Mouse (Mus musculus): Measurements from ENCODE around the gene Rab11fip4.

Gene Rab11fip4

GRCm38 (mm10) chr11:79654407-79654831 is 63.4 kb downstream of the Rab11fip4 start:
- DNase-seq (ENCODE audit: low spot score): no peak

GRCm38 (mm10) chr11:79655592-79655991 is 64.6 kb downstream of the Rab11fip4 start:
- DNase-seq (ENCODE audit: low spot score): no peak

DNA sequence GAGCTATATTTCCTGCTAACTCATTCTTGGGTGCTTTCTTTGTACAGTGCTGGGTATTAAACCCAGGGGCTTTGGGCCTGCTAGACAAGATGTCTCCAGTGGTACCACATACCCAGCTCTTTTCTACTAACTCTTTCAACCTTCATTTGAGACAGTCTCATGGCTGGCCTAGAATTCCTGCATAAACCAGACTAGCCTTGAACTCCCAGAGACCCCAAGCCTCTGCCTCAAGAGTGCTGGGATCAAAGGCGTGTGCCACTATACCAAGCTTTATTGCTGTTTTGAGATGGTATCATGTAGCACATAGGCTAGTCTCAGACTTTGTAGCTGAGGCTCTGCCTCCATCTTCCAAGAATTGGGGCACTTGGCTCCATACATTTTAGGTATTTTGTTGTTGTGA is 65.5 kb downstream of the Rab11fip4 start:
- no peak for DNase-seq (ENCODE audit: low spot score)

DNA sequence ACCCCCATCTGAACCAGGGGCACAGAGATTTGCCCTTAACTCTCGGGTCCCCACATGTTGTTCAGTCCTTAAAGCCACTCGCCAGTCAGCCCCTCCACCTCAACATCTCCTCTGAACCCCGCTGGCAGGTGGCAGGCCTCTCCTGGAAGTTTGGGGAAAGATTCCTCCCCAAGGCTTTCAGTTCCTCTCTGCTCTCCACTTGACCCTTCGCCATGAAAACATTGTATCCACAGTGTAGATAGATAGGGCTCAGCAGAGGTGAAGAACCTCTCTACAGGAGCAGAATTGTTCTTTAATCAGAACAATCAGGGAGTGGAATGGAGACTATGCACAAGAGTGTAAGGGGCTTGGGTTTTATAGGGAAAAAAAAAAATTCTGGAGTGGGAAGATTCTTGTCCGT is 66.0 kb downstream of the Rab11fip4 start:
- DNase-seq (ENCODE audit: low spot score): no peak

DNA sequence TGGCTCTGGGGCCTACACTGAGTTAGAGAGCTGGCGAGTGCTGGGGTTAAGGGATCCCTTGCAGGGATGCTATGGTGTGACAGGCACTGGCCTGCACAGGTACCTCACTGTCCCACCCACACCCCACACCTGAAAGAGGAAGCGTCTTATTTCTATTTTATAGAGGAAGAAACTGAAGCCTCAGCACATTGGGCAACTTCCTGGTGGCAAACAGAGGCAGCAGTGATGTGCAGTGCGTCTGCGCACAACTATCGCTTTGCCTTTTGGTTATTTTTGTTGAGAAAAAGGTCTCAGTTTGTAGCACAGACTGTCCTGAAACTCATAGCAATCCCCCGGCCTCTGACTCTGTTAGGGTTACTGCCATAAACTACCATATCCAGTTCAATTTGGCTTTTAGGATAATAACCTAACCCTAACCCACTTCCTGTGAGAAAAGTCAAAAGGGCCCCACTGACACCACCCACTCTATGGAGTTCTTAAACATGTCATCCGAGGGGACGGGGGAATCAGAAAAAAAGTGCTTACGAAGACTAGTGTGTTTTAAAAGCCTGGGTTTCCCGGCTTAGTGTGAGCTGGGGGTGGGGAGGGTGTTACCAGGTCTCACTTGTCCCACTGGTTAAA is 67.3 kb downstream of the Rab11fip4 start:
- no peak for DNase-seq (ENCODE audit: low spot score)

DNA sequence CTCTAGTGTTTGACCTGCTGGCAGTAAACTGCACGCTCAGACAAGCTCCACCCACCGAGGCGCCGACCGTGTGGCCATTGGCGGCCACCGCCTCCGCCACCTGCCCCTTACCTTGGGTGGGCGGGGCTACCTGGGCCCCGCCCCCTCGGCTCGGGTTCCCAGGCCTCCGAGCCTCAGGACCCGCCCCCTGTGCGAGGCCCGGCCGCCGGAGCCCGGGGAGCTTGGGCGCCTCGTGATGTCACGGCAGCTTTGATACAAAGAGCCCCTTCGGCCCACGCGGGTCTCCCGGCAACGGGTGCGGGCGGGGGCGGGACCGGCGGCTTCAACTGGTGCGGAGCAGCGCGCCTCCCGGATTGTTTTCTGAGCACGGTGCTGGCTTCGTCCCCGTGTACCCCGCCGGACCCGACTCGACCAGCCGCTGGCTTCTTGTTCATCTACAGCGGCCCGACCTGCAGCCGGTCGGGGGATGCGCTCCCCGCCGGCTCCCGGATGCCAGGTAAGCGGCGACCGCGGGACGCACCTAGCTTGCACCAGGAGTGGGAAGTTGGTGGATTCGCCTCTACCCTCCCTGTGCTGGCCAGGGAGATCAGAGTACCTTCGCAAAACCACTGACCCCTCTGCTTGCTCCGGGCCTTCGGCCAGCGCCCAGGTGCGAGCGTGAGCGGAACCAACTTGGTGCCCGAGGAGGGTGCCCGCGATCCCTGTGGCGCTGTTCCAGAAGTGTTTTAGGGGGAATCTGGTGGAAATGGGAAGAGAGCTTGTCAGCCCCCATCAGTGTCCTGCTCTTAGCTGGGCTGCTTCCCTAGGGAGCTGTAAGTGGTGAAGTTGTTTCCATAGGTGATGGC is 69.6 kb downstream of the Rab11fip4 start:
- no peak for DNase-seq (ENCODE audit: low spot score)

- no peak for DNase-seq (ENCODE audit: low spot score)
Observed at GRCm38 (mm10) chr11:79661877-79662545, 71.0 kb downstream of the Rab11fip4 start.

- DNase-seq (ENCODE audit: low spot score): no peak
Observed at GRCm38 (mm10) chr11:79663158-79663557, 72.1 kb downstream of the Rab11fip4 start.

DNA sequence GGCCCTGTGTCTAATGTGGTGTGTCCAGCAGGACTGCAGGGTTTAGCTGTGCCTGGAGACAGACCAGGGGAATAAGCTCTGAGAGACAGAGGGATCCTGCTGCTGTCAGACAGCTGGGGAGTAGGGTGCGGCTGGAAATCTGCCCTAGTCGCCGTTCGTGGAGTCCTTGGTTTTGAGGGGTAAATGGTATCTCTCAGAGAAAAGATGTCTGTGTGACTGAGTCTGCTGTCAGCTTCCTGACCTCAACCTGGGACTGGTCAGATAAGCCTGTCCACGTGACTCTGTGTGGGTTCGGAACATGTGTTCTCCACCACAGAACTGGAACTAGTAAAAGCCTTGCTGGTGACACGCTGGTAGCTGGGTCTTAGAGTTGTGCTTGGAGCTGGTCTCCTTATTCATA is 72.6 kb downstream of the Rab11fip4 start:
- no peak for DNase-seq (ENCODE audit: low spot score)

- no peak for DNase-seq (ENCODE audit: low spot score)
Observed at GRCm38 (mm10) chr11:79666544-79666943, 75.5 kb downstream of the Rab11fip4 start.

DNA sequence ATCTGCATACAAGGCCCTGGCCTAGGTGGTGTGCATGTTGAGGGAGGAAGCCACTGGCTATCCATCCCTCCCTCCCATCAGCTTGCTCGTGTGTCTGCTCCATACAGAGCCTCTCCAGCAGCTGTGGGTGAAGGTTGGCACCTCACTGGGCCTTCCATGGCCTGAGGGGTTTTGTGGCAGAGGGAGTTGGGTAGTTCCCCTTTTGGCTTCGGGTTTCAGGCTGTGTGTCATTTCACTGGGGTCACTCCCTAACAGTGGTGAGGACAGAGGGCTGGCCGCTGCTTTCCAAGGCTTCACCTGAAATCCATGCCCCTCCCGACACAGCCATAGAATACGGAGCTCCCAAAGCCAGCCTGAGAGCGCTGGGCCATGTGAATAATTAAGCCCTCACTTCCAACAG is 78.2 kb downstream of the Rab11fip4 start:
- no peak for DNase-seq (ENCODE audit: low spot score)

DNA sequence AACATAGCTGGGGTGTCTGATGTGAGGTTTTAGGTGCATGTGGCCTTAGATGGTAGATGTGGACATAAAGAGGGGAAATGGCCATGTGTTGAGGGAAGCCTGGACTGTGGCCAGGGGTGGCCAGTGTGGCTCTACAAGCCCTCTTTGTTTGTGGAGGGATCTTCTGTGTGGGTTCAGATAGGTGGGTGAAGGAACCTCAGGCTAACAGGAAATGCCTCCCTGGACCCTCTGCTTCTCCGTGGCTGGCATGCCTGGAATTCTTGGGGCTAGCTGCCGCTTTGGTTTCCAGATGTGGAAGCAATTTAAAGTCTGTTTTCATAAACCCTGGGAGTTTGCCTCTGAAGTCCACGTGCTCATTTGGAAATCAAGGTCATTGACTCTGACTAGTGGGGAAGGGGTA is 78.9 kb downstream of the Rab11fip4 start:
- no peak for DNase-seq (ENCODE audit: low spot score)

DNA sequence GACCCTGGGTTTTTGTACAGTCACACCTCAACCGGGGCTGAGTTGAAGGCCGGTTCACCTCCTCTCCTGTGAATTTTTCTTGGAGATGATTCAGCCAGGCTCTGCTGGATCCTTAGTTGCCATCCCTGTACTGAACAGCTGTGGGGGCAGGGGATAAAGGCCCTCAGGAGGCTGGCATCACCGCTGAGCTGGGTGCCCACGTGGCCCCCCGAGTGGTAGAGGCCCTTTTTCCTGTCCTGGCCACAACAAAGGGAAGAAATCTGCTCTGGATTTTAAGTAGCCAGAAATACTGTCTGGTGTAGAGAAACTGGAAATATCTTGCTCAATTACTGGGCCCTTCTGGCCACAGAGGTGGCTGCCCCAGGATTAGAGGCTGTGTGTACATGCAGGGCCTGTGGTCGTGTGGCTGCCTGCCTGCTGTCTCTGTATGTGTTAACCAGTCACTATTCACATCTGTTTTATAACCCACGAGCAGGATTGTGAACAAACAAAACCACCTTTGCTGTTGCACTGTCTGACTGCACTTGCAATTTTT is 79.5 kb downstream of the Rab11fip4 start:
- no peak for DNase-seq (ENCODE audit: low spot score)

DNA sequence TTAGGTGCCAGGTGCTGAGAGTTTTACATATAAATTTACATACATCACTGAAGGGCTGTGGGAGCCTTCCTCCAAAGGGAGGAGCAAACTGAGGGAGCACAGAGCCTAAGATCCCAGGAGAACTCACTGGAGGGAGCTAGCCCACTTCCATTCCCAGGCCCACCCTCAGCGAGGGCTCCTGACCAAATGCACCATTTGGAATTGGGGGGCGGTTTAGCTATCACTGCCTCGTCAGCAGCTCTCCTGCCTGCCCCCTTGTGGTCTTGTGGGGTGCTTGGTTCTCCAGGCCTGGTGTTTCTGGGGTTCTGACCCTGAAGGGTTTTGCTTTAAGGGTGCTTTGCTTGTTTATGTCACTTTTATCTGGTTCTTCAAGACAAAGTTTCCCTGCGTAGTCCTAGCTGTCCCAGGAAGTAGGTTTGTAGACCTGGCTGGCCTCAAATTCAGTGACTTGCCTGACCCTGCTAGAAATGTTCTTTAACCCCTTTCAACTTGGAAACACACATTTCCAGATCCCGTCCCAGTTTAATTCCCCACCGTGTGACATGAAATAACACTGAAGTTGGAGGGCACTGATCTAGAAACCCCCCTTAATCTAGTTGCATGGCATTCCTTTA is 80.8 kb downstream of the Rab11fip4 start:
- DNase-seq (ENCODE audit: low spot score): no peak

- no peak for DNase-seq (ENCODE audit: low spot score)
Observed at GRCm38 (mm10) chr11:79673072-79673471, 82.1 kb downstream of the Rab11fip4 start.

GRCm38 (mm10) chr11:79673717-79674116 is 82.7 kb downstream of the Rab11fip4 start:
- DNase-seq (ENCODE audit: low spot score): no peak

DNA sequence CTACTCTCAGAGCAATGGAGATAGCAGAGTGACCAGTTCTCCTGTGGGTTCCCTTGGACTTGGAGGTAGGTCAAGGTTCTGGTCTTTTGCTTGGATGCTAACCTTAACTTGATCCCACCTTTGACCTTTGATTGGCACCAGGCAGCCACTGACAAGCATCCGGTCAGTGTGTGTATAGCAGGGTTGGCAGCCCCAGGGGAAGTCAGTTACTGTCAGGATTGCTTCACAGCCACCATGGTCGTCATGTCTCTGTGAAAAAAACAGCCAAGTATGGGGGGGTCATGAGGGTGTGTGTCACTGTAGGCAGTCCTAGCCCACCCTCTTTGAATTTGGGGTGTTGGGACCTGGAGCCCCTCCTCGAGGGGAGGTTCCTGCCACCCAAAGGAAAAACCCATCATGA is 83.2 kb downstream of the Rab11fip4 start:
- no peak for DNase-seq (ENCODE audit: low spot score)

- peak; percentile 73 for DNase-seq (ENCODE audit: low spot score)
Observed at GRCm38 (mm10) chr11:79674632-79675031, 83.6 kb downstream of the Rab11fip4 start.

GRCm38 (mm10) chr11:79675285-79675684 is 84.3 kb downstream of the Rab11fip4 start:
- no peak for DNase-seq (ENCODE audit: low spot score)

GRCm38 (mm10) chr11:79675994-79676393 is 85.0 kb downstream of the Rab11fip4 start:
- no peak for DNase-seq (ENCODE audit: low spot score)

DNA sequence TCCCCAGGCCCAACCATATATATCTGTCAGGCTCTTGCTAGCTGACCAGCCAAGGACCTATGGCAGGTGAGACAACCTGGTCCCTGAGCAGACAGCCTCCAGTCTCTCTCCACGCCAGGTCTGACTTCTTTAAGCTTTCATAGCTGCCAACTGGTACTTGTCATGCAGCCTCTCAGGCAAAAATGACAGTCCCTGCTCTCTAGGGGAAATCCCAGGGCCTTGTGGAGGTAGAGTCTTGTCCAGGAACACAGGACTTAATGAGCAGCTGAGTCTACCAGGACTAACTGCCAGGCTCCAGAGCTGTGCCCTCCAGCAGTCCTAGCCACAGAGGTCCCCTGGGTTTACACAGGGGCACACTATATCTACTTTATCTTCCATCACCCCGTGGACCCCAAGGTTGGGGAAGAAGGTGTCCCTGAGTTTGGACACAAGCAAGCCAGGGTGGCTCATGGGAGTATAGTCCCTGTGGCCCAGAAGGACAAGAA is 85.5 kb downstream of the Rab11fip4 start:
- no peak for DNase-seq (ENCODE audit: low spot score)

DNA sequence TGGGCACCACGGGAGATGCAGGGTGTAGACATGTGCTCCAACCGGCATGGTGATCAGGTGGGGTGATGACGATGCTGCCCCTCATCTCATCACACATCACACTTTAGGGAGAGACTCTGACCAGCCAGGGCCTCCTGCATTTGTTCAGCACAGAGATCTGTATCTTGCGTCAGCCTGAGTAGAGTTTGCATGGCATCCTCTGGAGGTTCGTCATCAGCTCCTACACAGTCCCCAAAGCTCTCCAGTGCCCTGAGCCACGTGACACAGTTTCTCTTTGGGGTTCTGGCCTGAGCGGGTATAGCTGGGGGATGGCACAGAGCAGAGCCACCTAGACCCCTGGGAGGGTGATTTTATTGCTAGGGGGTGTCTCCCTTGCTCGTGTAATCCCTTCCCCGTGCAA is 86.4 kb downstream of the Rab11fip4 start:
- no peak for DNase-seq (ENCODE audit: low spot score)

All from left cerebral cortex, adult 11 months (tissue).